Mouse (Mus musculus) megakaryocyte, embryonic 14.5 days (primary cell): ENCODE measurements at regions not wholly inside any gene's neighbourhood (a gene's known extent, or its start where the extent isn't known, plus 50 kb on each side); places are given as distances from the start of the nearest gene placed in this dataset.

Experiments
- FLI1 ChIP-seq: IDR thresholded peaks from 2 replicates; pipeline ENCODE4 v1.6.1; 2012; ENCODE audit warnings: low read length, inconsistent platforms, mixed read lengths
- GATA1 ChIP-seq: IDR thresholded peaks from 3 replicates; pipeline ENCODE4 v1.6.1; 2012; ENCODE audit warnings: mixed read lengths, low read length, inconsistent platforms, borderline replicate concordance

DNA sequence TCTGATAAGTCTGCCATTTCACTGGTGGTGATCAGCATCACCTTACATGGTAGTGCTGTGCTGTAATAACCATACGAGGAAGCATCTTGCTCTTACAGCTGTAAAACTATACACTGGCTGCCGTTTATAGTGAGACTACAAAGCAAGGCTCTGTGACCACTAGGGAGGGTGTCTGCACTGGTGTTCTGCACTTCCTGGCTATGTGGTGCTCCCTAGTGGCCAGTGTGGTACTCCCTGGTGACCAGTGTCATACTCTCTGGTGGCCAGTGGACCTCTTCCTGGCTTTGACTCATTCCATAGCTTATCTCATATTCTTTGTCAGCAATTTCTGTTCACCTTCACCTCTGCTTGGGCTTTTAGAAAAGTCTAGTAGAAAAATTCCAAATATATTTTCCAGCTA lies 114.7 kb upstream of the Lsm14a start:
- TF ChIP-seq GATA1 (no peak), FLI1 (no peak)
